8 mouse cellular contexts compared by ENCODE assay signal in the genomic region with DNA sequence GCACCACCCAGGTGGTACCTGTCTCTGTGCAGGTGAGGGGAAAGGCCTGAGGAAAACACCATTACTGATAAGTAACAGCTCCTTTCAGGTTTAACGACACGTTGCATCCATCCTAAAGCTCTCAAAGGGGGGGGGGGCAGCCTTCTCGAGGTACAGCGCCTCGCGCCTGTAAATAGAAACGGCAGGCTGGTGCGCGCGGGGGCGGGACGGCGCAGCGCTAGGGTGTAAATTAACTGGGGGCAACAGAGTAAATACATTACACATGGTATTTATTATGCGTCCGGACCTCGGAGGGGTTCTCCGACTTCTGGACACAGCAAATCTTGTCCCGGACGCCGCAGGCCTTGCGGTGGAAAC.
DNase-seq lines count a peak whose midpoint lies in the region; ATAC-seq and TF ChIP-seq lines count a peak whose summit lies in the region.

No protein-coding gene starts in this region.

- H3K4me2 ChIP-seq in hindbrain, embryonic 12.5 days (replicated peaks) = peak overlapping the region; percentile 60
- H3K4me2 ChIP-seq in midbrain, embryonic 14.5 days (ENCODE audit: low read length) = peak overlapping the region; percentile 58

- peak overlapping the region; percentile 51; the same call in 1 of the 2 replicates for H3K4me3 ChIP-seq in kidney, adult 2 months (ENCODE audit: insufficient read depth, low read depth, low read length)
- H3K4me3 ChIP-seq in brown adipose tissue, adult 24 weeks (ENCODE audit: insufficient read depth, low read depth, low read length) = peak overlapping the region; percentile 47
- peak overlapping the region; percentile 35 for H3K4me3 ChIP-seq in hindbrain, embryonic 12.5 days
- peak overlapping the region; percentile 32 for H3K4me3 ChIP-seq in midbrain, embryonic 14.5 days (replicated peaks; ENCODE audit: low read depth, low read length)

- 0 out of 2 replicates have a peak, but pooled peaks cover 4% of the 10 kb centered on the region for H3K4me1 ChIP-seq in kidney, adult 2 months (ENCODE audit: control insufficient read depth, insufficient read depth, low read length)
- H3K4me1 ChIP-seq in brown adipose tissue, adult 24 weeks (ENCODE audit: control insufficient read depth, insufficient read depth, insufficient read length, low read length) = no peaks in the 10 kb centered on the region
- H3K4me1 ChIP-seq in hindbrain, embryonic 12.5 days = peaks cover 21% of the 10 kb centered on the region
- H3K4me1 ChIP-seq in midbrain, embryonic 14.5 days (ENCODE audit: control insufficient read depth, insufficient read depth, low read length) = peaks cover 7% of the 10 kb centered on the region; the same call in 1 of the 2 replicates

- no peak for TF ChIP-seq CTCF in kidney, adult 2 months (conservative IDR thresholded peaks at IDR 0.05; ENCODE audit: insufficient read depth, insufficient read length, low read depth, low read length)

- peak overlapping the region; percentile 53 for H3K9ac ChIP-seq in hindbrain, embryonic 12.5 days
- peak overlapping the region; percentile 54 for H3K9ac ChIP-seq in midbrain, embryonic 14.5 days (replicated peaks; ENCODE audit: low read length)

- ATAC-seq in hindbrain, embryonic 12.5 days (ENCODE audit: low FRiP score) = peak; percentile 20
- peak; percentile 6 for ATAC-seq in midbrain, embryonic 14.5 days (ENCODE audit: low FRiP score, low TSS enrichment)

- H3K9me3 ChIP-seq in hindbrain, embryonic 12.5 days (replicated peaks) = no peaks in the 10 kb centered on the region
- no peaks in the 10 kb centered on the region for H3K9me3 ChIP-seq in midbrain, embryonic 14.5 days (ENCODE audit: control insufficient read depth, low read length)

- H3K27me3 ChIP-seq in kidney, adult 2 months (replicated peaks; ENCODE audit: control insufficient read depth, insufficient read depth, low read length) = no peaks in the 10 kb centered on the region
- peaks cover 77% of the 10 kb centered on the region for H3K27me3 ChIP-seq in hindbrain, embryonic 12.5 days
- no peaks in the 10 kb centered on the region for H3K27me3 ChIP-seq in midbrain, embryonic 14.5 days (ENCODE audit: control insufficient read depth, insufficient read depth, low read length)

- H3K27ac ChIP-seq in kidney, adult 2 months (ENCODE audit: insufficient read depth, low read depth, low read length) = no peak overlapping the region
- no peak overlapping the region for H3K27ac ChIP-seq in brown adipose tissue, adult 24 weeks (replicated peaks; ENCODE audit: low read depth, low read length)
- H3K27ac ChIP-seq in hindbrain, embryonic 12.5 days = peak overlapping the region; percentile 88
- H3K27ac ChIP-seq in midbrain, embryonic 14.5 days (replicated peaks; ENCODE audit: low read depth, low read length) = peak overlapping the region; percentile 86

- 5% methylated on average over 21 of the region's 22 CpGs for WGBS in kidney, adult 2 months
- 5% methylated on average over 22 of the region's 22 CpGs for WGBS in hindbrain, embryonic 12.5 days
- 14% methylated on average over 22 of the region's 22 CpGs for WGBS in midbrain, embryonic 14.5 days

- TF ChIP-seq POLR2A in kidney, adult 2 months (IDR thresholded peaks at IDR 0.05; ENCODE audit: low read depth, low read length) = no peak

- H3K36me3 ChIP-seq in kidney, adult 2 months (ENCODE audit: control insufficient read depth, insufficient read depth, low read length) = no peaks in the 10 kb centered on the region
- H3K36me3 ChIP-seq in hindbrain, embryonic 12.5 days = no peaks in the 10 kb centered on the region
- H3K36me3 ChIP-seq in midbrain, embryonic 14.5 days (ENCODE audit: control insufficient read depth, insufficient read depth, low read length) = no peaks in the 10 kb centered on the region

- no peak for DNase-seq in kidney, adult 2 months
- DNase-seq in kidney, adult 8-10 months = no peak
- no peak for DNase-seq in midbrain, embryonic 14.5 days
- no peak for DNase-seq in adrenal gland, postnatal 36 days
- DNase-seq in cerebellum, adult 11 months = no peak
- DNase-seq in kidney, adult 9 months = no peak

Comparison
In these comparisons a context has a peak if more than half of its experiments do, and no peak if none do; other contexts are left out.
1. H3K27ac ChIP-seq: peak in hindbrain, embryonic 12.5 days (single experiment) and midbrain, embryonic 14.5 days (single experiment); none in kidney, adult 2 months (single experiment) and brown adipose tissue, adult 24 weeks (single experiment).
2. Peak in every context shown above with its lines, with median percentiles within 50 percentile points of each other: H3K4me3 ChIP-seq.